Mouse (Mus musculus) central nervous system, embryonic 11.5 days (tissue): ENCODE results near the gene Riox1. TPM values are rescaled to one million over a fixed set of nuclear protein-coding genes. Genes with fewer than 3 reads are reported as not detected.

Source experiments
- polyA plus RNA-seq: library from polyadenylated mRNA; depleted of rRNA; stranded (reverse); fragments of >200 nt; gene quantifications from 2 replicates; pipeline ENCODE4 v1.2.3, GENCODE M21; 2012; rRNA removed

Gene Riox1
- polyA plus RNA-seq: 14.9 and 20.3 TPM in 2 replicates

DNA sequence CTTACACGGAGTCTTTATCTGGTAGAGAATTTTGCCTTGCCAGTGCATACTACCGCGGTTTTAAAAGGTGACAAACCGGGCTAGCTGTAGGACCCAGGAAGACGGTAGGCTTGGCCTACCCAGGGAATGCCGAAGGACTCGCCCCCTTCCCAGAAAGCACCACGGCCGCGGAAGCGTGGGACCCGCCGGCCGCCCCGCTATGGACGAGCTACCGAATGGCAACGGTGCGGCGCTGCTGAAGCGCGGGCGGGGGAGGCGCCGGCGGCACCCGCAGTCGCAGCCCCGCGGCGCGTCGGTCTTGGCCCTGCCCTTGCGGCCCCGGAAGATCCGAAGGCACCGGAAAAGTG is at the start of gene Riox1:
Gene Riox1 (plus strand): TSS at position 116 of the 347 bp plus-strand sequence.

DNA sequence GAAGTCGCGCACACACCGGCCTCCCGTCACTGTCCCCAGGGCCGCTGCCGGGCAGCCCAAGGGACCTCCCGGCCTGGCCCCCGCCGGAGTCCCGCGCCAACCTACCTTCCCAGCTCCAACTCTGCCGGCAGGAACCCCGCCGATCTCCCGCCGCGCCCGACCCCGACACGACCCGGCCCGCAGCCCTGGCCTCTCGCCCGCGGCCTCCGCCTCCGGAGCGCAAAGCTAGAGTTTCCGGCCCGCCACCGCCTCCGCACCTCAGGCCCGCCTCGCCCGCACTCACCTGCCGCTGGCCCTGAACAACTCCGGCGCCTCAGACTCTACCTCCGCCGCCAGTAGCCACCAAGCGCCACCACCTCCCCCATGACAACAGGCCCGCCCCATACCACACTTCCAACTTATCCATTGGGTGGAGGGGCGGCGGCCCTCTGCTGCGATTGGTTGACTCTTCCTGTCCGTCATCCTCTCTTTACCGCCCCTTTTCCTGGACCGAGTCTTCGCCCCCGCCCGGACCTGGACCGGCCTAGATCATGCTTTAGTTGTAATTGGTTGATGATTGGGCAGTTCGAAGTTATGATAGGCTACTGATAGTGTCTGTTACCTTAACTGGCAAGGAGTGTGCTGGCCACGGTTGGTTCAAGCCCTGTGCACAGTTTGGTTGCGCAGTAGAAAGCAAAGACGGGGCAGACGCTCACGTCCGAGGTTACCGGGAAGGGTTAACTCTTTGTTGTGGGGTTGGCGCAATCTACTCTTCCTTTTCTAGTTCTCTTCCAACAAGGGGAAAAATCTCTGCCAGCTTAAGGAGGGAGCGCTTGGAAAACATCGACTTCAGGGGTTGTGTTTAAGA is 28.6 kb upstream of the Riox1 start, which contains the start of gene Numb:
Gene Numb (minus strand): TSS at position 400 of the 847 bp plus-strand sequence.

DNA sequence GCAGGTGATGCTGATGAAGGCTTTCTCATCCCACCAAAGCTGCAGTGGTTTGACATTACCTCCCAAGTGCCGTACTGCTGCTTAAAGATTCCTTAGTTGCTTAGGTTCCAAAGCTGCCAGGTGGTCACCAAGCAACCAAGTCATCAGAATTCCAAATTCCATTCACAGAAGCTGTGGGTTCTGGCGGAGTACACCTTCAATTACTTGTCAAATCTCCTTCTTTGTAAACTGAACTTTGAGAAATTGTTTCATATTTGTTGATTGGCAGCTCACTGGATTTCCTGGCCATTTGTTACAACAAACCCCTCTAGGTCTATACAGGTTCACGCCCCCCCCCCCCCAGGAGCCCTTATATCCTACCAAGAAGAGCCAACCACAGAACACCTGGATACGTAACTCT is 34.3 kb downstream of the Riox1 start, which contains the start of gene Heatr4:
Gene Heatr4 (minus strand): TSS at position 101 of the 400 bp plus-strand sequence.

DNA sequence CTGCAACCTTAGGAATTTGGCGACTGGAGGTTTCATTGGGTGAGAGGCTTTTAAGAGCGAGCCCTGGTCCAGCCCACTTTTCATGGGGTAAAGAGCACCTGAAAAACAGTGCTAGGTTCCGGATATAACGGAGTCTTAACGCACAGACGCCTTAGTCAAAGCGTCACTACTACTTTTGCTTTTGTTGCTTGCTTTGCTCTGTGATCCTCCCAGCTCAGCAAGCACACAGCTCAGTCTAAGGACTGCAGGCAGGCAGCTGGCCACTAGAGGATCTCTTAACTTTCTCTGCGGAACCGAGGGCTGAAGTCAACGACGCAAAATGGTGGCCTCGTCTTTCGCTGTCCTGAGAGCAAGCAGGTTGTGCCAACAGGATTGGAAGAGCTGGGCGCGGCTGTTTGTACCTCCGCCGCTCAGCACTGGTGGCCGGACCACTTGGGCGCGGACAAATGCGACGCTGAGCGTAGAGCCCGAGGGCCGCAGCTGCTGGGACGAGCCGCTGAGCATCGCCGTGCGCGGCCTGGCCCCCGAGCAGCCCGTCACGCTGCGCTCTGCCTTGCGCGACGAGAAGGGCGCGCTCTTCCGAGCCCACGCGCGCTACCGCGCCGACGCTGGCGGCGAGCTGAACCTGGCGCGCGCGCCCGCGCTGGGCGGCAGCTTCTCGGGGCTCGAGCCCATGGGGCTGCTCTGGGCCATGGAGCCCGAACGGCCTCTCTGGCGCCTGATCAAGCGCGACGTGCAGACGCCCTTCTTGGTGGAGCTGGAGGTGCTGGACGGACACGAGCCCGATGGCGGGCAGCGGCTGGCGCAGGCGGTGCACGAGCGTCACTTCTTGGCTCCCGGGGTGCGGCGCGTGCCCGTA is 37.4 kb downstream of the Riox1 start, which contains the start of gene Acot2:
Gene Acot2 (plus strand): TSS at position 279 of the 859 bp plus-strand sequence.

Other genes starting within 250 kb of the Riox1 start
- gene Papln, start 187.0 kb upstream of the Riox1 start, polyA plus RNA-seq: 0.23 and 0.46 TPM in 2 replicates
- 35.5 and 51.8 TPM in 2 replicates for gene Numb, start 28.7 kb upstream of the Riox1 start, polyA plus RNA-seq
- not detected in 2 replicates for gene Heatr4, start 34.2 kb downstream of the Riox1 start, polyA plus RNA-seq
- gene Acot2, start 37.3 kb downstream of the Riox1 start, polyA plus RNA-seq: 5.4 and 8.7 TPM in 2 replicates
- gene Acot1, start 58.9 kb downstream of the Riox1 start, polyA plus RNA-seq: 32.5 and 33.4 TPM in 2 replicates
- 0.47 and 0.96 TPM in 2 replicates for gene Acot4, start 87.8 kb downstream of the Riox1 start, polyA plus RNA-seq
- not detected in 2 replicates for gene Gm49366, start 88.3 kb downstream of the Riox1 start, polyA plus RNA-seq
- gene Acot3, start 101.5 kb downstream of the Riox1 start, polyA plus RNA-seq: 0.20 and 0.31 TPM in 2 replicates
- not detected in 2 replicates for gene Acot5, start 118.7 kb downstream of the Riox1 start, polyA plus RNA-seq
- gene Acot6, start 150.0 kb downstream of the Riox1 start, polyA plus RNA-seq: 2.1 and 2.7 TPM in 2 replicates
- gene Dnal1, start 163.8 kb downstream of the Riox1 start, polyA plus RNA-seq: 12.2 and 13.2 TPM in 2 replicates
- 0.93 and 2.0 TPM in 2 replicates for gene Pnma1, start 197.9 kb downstream of the Riox1 start, polyA plus RNA-seq